Mouse (Mus musculus) lung, postnatal 0 days (tissue): ENCODE measurements at regions not wholly inside any gene's neighbourhood (a gene's known extent, or its start where the extent isn't known, plus 50 kb on each side); places are given as distances from the start of the nearest gene placed in this dataset.
"Not testable (repeated sequence)": the region's sequence is repeated elsewhere in the genome, so short reads cannot be mapped to it uniquely, and the experiment has no call there.

Experiments used
- ATAC-seq: fragments of 200-750 bp; cut with Nextera tagmentation; 2 replicates; pipeline ENCODE4 v1.8.0; 2017; ENCODE audit warnings: moderate library complexity
- DNase-seq: peaks from one replicate; pipeline ENCODE4 v3.0.0-alpha.2; 2016; ENCODE audit warnings: low spot score
- H3K27ac ChIP-seq: fragments of 300-500 bp; sonication (generic); 2 replicates; pipeline ENCODE4 v1.5.1; 2014; ENCODE audit warnings: antibody characterized with exemption, mild to moderate bottlenecking, low read length, mixed read lengths
- H3K27me3 ChIP-seq: fragments of 300-500 bp; sonication (generic); replicated peaks from 2 replicates; pipeline ENCODE4 v1.6.1; 2014; ENCODE audit warnings: low read length, mixed read lengths; ENCODE audit not compliant: insufficient read depth
- H3K36me3 ChIP-seq: fragments of 300-500 bp; sonication (generic); 2 replicates; pipeline ENCODE4 v1.6.1; 2014; ENCODE audit warnings: low read length, mixed read lengths; ENCODE audit not compliant: insufficient read depth
- H3K4me1 ChIP-seq: fragments of 300-500 bp; sonication (generic); 2 replicates; pipeline ENCODE4 v1.6.1; 2014; ENCODE audit warnings: antibody characterized with exemption, low read depth, low read length, mixed read lengths; ENCODE audit not compliant: insufficient read depth
- H3K4me2 ChIP-seq: fragments of 300-500 bp; sonication (generic); replicated peaks from 2 replicates; pipeline ENCODE4 v1.6.1; 2014; ENCODE audit warnings: low read depth, mild to moderate bottlenecking, low read length, moderate library complexity, mixed read lengths
- H3K4me3 ChIP-seq: fragments of 300-500 bp; sonication (generic); 2 replicates; pipeline ENCODE4 v1.5.1; 2014; ENCODE audit warnings: low read depth, low read length
- H3K9ac ChIP-seq: fragments of 300-500 bp; sonication (generic); replicated peaks from 2 replicates; pipeline ENCODE4 v1.6.1; 2014; ENCODE audit warnings: low read depth, mild to moderate bottlenecking
- H3K9me3 ChIP-seq: fragments of 300-500 bp; sonication (generic); 2 replicates; pipeline ENCODE4 v1.6.1; 2016; ENCODE audit warnings: low read length, mixed read lengths
- CTCF ChIP-seq: IDR thresholded peaks from 2 replicates; pipeline ENCODE4 v1.5.1; 2016; ENCODE audit warnings: antibody characterized with exemption, mild to moderate bottlenecking
- EP300 ChIP-seq: IDR thresholded peaks from 2 replicates; pipeline ENCODE4 v1.6.1; 2016; ENCODE audit warnings: antibody characterized with exemption, mild to moderate bottlenecking, control low read depth
- WGBS: fragments of 180-500 bp; shearing (Covaris S2); extraction: QIAGEN DNeasy Blood & Tissue Kit; methylation state at CpG from one replicate; pipeline ENCODE4 v1.1.7; 2014; 5-methylcytosine and 5-hydroxymethylcytosine counted together

DNA sequence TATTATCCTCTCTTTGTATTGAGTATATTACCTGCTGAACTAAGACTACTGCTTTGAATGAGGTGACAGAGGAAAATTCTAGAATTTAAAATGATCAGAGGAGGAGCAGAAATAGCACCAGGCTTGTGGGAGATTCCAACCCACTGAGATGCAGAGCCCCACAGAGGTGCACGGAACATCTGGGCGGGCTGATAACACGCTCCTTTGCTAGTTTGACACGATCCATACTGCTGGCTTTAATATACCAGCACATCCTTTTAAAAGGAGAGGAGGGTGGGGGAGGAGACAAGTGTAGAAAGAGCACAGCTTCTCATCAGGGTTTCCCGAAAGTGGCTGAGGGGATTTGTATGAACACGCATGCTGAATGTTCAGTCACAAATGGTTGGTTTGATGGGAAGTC lies 451.0 kb downstream of the Cbln4 start:
- Histone ChIP-seq H3K9me3 (no peaks in the 10 kb centered on the region), H3K27ac (no peak overlapping the region), H3K36me3 (no peaks in the 10 kb centered on the region), H3K27me3 (no peaks in the 10 kb centered on the region), H3K9ac (no peak overlapping the region), H3K4me1 (no peaks in the 10 kb centered on the region), H3K4me2 (no peak overlapping the region), H3K4me3 (no peak overlapping the region)
- TF ChIP-seq EP300 (no peak), CTCF (no peak)
- WGBS: 87% methylated on average over 6 of the region's 6 CpGs
- DNase-seq (no peak), ATAC-seq (no peak)

DNA sequence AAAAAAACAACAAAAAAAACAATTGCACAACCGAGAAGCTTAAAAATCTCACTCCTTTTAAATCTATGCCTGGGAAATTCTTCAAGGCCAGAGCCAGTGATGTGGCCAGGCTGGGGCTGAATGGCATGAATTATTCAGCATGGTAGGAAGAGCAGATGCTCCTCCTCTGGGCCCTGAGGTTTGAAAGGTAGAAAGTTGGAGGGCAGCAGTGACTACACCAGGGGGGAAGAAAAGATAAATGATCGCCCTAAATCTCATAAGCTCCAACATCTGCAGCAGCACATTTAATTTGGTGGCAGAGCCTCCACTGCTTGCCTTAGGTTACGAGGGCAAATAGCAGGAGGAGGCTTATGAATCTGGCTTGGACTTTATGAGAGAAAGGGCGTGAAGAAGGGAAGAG lies 455.1 kb downstream of the Cbln4 start:
- WGBS: 60% methylated on average over 4 of the region's 4 CpGs
- Histone ChIP-seq H3K27ac (no peak overlapping the region), H3K4me1 (no peaks in the 10 kb centered on the region), H3K27me3 (no peaks in the 10 kb centered on the region), H3K9ac (no peak overlapping the region), H3K9me3 (no peaks in the 10 kb centered on the region), H3K4me2 (no peak overlapping the region), H3K36me3 (no peaks in the 10 kb centered on the region), H3K4me3 (no peak overlapping the region)
- TF ChIP-seq EP300: no peak
- ATAC-seq (no peak), DNase-seq (no peak)

DNA sequence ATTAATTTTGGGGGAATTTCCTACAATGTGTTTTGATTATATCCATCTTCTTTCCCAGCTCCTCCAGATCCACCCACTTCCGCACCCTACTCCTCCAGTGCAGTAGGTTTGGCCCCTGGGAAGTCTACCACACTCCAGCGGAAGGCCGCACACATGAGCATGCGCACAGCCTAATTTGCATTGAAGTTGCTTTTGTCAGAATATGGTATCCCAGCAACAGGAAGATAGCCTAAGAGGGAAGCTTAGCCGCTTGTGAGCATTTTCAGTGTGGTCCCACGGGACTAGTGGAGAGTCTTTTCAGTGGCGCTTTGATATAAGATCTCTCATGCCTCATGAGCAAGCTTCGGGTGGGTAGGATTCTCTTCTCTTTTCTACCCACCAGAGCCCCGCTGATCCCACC lies 455.6 kb downstream of the Cbln4 start:
- no peak overlapping the region for H3K27ac ChIP-seq

DNA sequence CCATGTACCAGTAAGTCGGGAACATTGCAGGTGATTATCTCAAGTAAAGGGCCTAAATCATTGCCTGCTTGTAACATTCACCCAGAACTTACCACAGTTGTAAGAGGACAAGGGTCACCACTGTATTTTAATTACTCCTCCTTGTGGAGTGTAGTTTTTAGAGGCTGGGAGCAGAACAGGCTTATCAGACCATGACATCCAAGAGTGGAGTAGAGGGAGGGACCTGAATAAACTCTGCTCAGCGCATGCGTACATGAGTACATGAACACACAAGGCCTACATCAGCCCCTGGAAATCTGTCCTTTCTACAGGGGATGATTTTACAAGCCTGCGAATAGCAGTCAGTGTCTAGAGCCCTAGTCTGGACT lies 456.4 kb downstream of the Cbln4 start:
- Histone ChIP-seq H3K9me3 (no peaks in the 10 kb centered on the region), H3K27me3 (no peaks in the 10 kb centered on the region), H3K27ac (no peak overlapping the region), H3K4me1 (no peaks in the 10 kb centered on the region), H3K4me3 (no peak overlapping the region), H3K4me2 (no peak overlapping the region), H3K36me3 (no peaks in the 10 kb centered on the region), H3K9ac (no peak overlapping the region)
- ATAC-seq (peak; percentile 72), DNase-seq (peak; percentile 11)
- WGBS: 80% methylated on average over 4 of the region's 4 CpGs
- TF ChIP-seq CTCF: no peak
- no peak for TF ChIP-seq EP300

More for the DNA sequence above, 455.6 kb downstream of the Cbln4 start:
- Histone ChIP-seq H3K27me3 (no peaks in the 10 kb centered on the region), H3K36me3 (no peaks in the 10 kb centered on the region), H3K4me2 (no peak overlapping the region), H3K9ac (no peak overlapping the region), H3K9me3 (no peaks in the 10 kb centered on the region), H3K4me1 (no peaks in the 10 kb centered on the region), H3K4me3 (no peak overlapping the region)
- no peak for TF ChIP-seq EP300
- no peak for TF ChIP-seq CTCF
- DNase-seq (no peak), ATAC-seq (no peak)
- 87% methylated on average over 9 of the region's 9 CpGs for WGBS

DNA sequence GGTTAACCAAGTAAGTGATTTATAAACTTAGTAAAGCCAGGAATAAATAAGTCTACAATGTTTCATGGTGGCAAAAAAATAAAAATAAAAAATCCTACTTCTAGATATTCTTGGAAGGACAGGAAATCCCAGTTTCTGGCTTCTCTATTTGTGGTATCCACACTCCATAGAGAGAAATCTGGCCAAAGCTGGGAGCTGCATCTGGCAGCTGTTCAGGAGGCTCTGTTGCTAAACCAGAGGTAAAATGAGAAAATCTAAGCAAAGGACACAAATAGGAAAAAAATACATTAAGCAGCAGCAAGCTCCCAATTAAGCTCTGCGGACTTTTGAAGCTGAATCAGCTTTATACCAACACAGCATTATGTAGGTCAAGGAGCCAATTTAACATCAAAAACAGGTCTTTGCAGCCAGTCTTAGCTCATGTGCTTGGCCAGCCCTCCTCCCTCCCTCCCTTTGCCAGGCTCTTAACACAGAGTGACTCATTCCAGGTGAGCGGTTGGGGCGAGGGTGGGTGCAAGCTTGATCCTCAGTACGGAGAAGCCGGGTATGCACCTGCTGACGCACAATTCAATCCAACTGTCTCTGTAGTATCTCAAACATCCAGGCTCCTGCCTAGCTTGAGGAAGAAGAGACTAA lies 456.9 kb downstream of the Cbln4 start:
- 57% methylated on average over 6 of the region's 6 CpGs for whole genome bisulfite sequencing
- H3K4me3 ChIP-seq: no peak overlapping the region
- peak; percentile 97 for ATAC-seq

DNA sequence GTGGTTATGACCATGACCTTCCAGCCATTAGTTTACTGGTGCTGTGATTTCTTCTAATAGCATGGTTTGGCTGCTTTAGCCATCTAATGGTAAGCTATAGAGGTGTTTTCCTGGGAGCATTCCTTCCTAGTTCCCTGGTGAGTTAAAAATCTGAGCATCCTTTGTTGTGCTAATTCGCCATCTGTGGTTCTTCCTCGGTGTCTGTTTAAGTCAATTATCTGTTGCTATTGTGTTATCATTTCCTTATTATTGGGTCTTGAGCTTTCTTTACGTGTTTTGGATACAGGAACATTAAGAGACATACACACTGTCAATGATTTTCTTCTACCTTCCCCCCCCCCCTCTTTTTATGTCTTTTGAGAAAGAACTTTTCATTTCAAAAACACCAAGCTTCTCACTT lies 468.9 kb downstream of the Cbln4 start:
- WGBS: 73% methylated on average over 3 of the region's 3 CpGs

More for the DNA sequence above, 456.9 kb downstream of the Cbln4 start:
- DNase-seq: peak; percentile 75
- TF ChIP-seq EP300 (no peak), CTCF (no peak)
- no peaks in the 10 kb centered on the region for H3K9me3 ChIP-seq
- no peak overlapping the region for H3K27ac ChIP-seq
- H3K4me1 ChIP-seq: no peaks in the 10 kb centered on the region
- H3K36me3 ChIP-seq: no peaks in the 10 kb centered on the region
- H3K4me2 ChIP-seq: no peak overlapping the region
- H3K9ac ChIP-seq: no peak overlapping the region
- H3K27me3 ChIP-seq: no peaks in the 10 kb centered on the region

DNA sequence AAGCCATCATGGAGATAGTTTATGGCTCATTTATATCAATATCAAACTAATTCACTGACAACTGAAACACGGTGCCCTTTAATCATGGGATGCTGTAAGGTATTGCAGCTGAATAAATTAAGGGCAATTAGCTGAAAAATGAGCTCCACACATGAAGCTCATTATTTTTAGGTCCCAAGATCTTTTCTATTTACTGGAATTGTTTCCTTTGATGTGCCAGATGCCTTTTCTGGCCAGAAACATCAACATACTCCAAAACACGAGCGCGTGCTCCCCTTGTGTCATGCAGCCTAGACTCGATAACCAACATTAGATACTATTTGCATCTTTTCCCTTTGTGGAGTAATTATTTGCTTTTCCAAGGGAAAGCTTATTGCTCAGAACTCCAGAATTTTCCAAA lies 480.6 kb downstream of the Cbln4 start:
- TF ChIP-seq EP300: no peak
- no peak for TF ChIP-seq CTCF
- WGBS: 83% methylated on average over 5 of the region's 5 CpGs

More for the DNA sequence above, 468.9 kb downstream of the Cbln4 start:
- no peaks in the 10 kb centered on the region for H3K9me3 ChIP-seq
- no peaks in the 10 kb centered on the region for H3K27me3 ChIP-seq
- no peak overlapping the region for H3K27ac ChIP-seq
- H3K4me1 ChIP-seq: no peaks in the 10 kb centered on the region
- no peak overlapping the region for H3K9ac ChIP-seq
- no peak overlapping the region for H3K4me3 ChIP-seq
- TF ChIP-seq EP300: no peak
- TF ChIP-seq CTCF: no peak
- H3K4me2 ChIP-seq: no peak overlapping the region
- ATAC-seq (no peak), DNase-seq (no peak)
- H3K36me3 ChIP-seq: no peaks in the 10 kb centered on the region

DNA sequence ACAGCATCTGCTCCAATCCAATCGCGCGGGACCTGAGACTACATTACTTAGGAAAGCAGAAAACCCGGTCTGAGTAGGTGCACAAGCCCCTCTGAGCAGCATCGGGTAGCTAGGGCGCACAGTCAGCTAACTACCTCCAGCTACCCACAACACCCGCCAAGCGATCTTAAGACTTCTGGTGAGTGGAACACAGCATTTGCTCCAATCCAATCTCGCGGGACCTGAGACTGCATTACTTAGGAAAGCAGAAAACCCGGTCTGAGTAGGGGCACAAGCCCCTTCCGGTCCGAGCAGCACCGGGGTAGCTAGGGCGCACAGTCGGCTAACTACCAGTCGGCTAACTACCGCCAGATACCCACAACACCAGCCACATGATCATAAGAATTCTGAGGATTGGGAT lies 500.5 kb downstream of the Cbln4 start:
- WGBS: 88% methylated on average over 18 of the region's 18 CpGs
- not testable (repeated sequence) for DNase-seq, H3K36me3 ChIP-seq, H3K4me3 ChIP-seq, H3K9me3 ChIP-seq, H3K27me3 ChIP-seq, H3K27ac ChIP-seq, ATAC-seq, H3K9ac ChIP-seq, H3K4me1 ChIP-seq, H3K4me2 ChIP-seq

More for the DNA sequence above, 480.6 kb downstream of the Cbln4 start:
- H3K27ac ChIP-seq: no peak overlapping the region
- no peaks in the 10 kb centered on the region for H3K4me1 ChIP-seq
- no peak overlapping the region for H3K9ac ChIP-seq
- no peak overlapping the region for H3K4me2 ChIP-seq
- no peaks in the 10 kb centered on the region for H3K27me3 ChIP-seq
- ATAC-seq (no peak), DNase-seq (no peak)
- H3K9me3 ChIP-seq: no peaks in the 10 kb centered on the region
- H3K36me3 ChIP-seq: no peaks in the 10 kb centered on the region
- no peak overlapping the region for H3K4me3 ChIP-seq
